In the genomic region with DNA sequence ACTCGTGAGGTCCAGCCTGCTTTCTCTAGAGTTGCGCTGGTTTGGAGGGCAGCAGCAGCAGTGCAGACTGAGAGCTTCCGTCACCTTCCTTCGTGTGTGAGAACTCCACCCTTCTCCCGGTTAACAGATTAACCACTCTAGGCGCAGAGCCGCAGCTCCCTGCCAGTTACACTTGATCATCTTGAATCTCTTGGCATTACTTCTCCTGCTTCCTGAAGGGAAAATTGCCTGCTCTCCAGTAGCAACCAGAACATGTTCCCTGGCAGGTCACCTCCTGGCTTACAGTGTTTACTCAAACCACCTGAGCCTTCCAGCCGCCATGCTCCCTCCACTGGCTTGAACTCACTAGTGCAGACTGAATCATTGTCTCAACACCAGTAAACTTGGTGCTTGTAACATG, we compare ENCODE assay signal across 8 mouse cellular contexts.
A peak's percentile ranks its signal among the peaks of the same experiment; 100 is the strongest.
DNase-seq lines count a peak whose midpoint lies in the region; ATAC-seq lines count a peak whose summit lies in the region.

No protein-coding gene starts in this region.

- H3K9me3 ChIP-seq in forebrain, embryonic 10.5 days = no peaks in the 10 kb centered on the region
- H3K9me3 ChIP-seq in forebrain, embryonic 11.5 days (ENCODE audit: control insufficient read depth, low read length) = no peaks in the 10 kb centered on the region
- no peaks in the 10 kb centered on the region for H3K9me3 ChIP-seq in forebrain, embryonic 13.5 days (replicated peaks)
- no peaks in the 10 kb centered on the region for H3K9me3 ChIP-seq in kidney, embryonic 15.5 days (replicated peaks)
- H3K9me3 ChIP-seq in midbrain, embryonic 14.5 days (ENCODE audit: control insufficient read depth, low read length) = no peaks in the 10 kb centered on the region

- no peak overlapping the region for H3K4me3 ChIP-seq in forebrain, embryonic 10.5 days
- H3K4me3 ChIP-seq in forebrain, embryonic 11.5 days (ENCODE audit: low read depth, low read length) = no peak overlapping the region
- H3K4me3 ChIP-seq in forebrain, embryonic 13.5 days = no peak overlapping the region
- H3K4me3 ChIP-seq in kidney, embryonic 15.5 days (replicated peaks) = no peak overlapping the region
- H3K4me3 ChIP-seq in midbrain, embryonic 14.5 days (replicated peaks; ENCODE audit: low read depth, low read length) = no peak overlapping the region

- H3K36me3 ChIP-seq in forebrain, embryonic 10.5 days (replicated peaks) = peaks cover 4% of the 10 kb centered on the region; the same call in 1 of the 2 replicates
- no peaks in the 10 kb centered on the region for H3K36me3 ChIP-seq in forebrain, embryonic 11.5 days (ENCODE audit: control insufficient read depth, insufficient read depth, low read length)
- H3K36me3 ChIP-seq in forebrain, embryonic 13.5 days (ENCODE audit: poor library complexity, severe bottlenecking) = no peaks in the 10 kb centered on the region
- H3K36me3 ChIP-seq in kidney, embryonic 15.5 days = no peaks in the 10 kb centered on the region
- H3K36me3 ChIP-seq in midbrain, embryonic 14.5 days (ENCODE audit: control insufficient read depth, insufficient read depth, low read length) = no peaks in the 10 kb centered on the region

- DNase-seq in forebrain, embryonic 10.5 days (ENCODE audit: extremely low spot score, low spot score) = no peak
- DNase-seq in forebrain, embryonic 11.5 days (ENCODE audit: low spot score) = no peak
- no peak for DNase-seq in midbrain, embryonic 14.5 days
- no peak for DNase-seq in left cerebral cortex, adult 9 months (ENCODE audit: low spot score in 2 of 2)
- DNase-seq in frontal cortex, postnatal 10 days (ENCODE audit: low spot score in 2 of 2) = no peak
- no peak for DNase-seq in liver

- peaks cover 52% of the 10 kb centered on the region for H3K4me1 ChIP-seq in forebrain, embryonic 10.5 days
- H3K4me1 ChIP-seq in forebrain, embryonic 11.5 days (replicated peaks; ENCODE audit: control insufficient read depth, insufficient read depth, low read length) = peaks cover 11% of the 10 kb centered on the region; the same call in 1 of the 2 replicates
- peaks cover 56% of the 10 kb centered on the region for H3K4me1 ChIP-seq in forebrain, embryonic 13.5 days
- H3K4me1 ChIP-seq in kidney, embryonic 15.5 days = peaks cover 50% of the 10 kb centered on the region
- peaks cover 39% of the 10 kb centered on the region for H3K4me1 ChIP-seq in midbrain, embryonic 14.5 days (ENCODE audit: control insufficient read depth, insufficient read depth, low read length)

- H3K9ac ChIP-seq in forebrain, embryonic 11.5 days (ENCODE audit: low read length) = no peak overlapping the region
- peak overlapping the region; percentile 22; the same call in 1 of the 2 replicates for H3K9ac ChIP-seq in forebrain, embryonic 13.5 days
- H3K9ac ChIP-seq in kidney, embryonic 15.5 days = no peak overlapping the region
- H3K9ac ChIP-seq in midbrain, embryonic 14.5 days (replicated peaks; ENCODE audit: low read length) = no peak overlapping the region

- 79% methylated on average over 8 of the region's 8 CpGs for WGBS in forebrain, embryonic 10.5 days
- 76% methylated on average over 8 of the region's 8 CpGs for WGBS in forebrain, embryonic 11.5 days
- 68% methylated on average over 8 of the region's 8 CpGs for WGBS in forebrain, embryonic 13.5 days
- WGBS in kidney, embryonic 15.5 days = 47% methylated on average over 8 of the region's 8 CpGs
- WGBS in midbrain, embryonic 14.5 days = 77% methylated on average over 8 of the region's 8 CpGs

- H3K27ac ChIP-seq in forebrain, embryonic 10.5 days = peak overlapping the region; percentile 69
- H3K27ac ChIP-seq in forebrain, embryonic 11.5 days (ENCODE audit: low read depth, low read length) = no peak overlapping the region
- H3K27ac ChIP-seq in forebrain, embryonic 13.5 days = peak overlapping the region; percentile 33; the same call in 1 of the 2 replicates
- peak overlapping the region; percentile 56 for H3K27ac ChIP-seq in kidney, embryonic 15.5 days
- peak overlapping the region; percentile 37; the same call in 1 of the 2 replicates for H3K27ac ChIP-seq in midbrain, embryonic 14.5 days (replicated peaks; ENCODE audit: low read depth, low read length)

- H3K27me3 ChIP-seq in forebrain, embryonic 10.5 days (ENCODE audit: poor library complexity, severe bottlenecking) = no peaks in the 10 kb centered on the region
- H3K27me3 ChIP-seq in forebrain, embryonic 11.5 days (ENCODE audit: control insufficient read depth, insufficient read depth, low read length) = no peaks in the 10 kb centered on the region
- H3K27me3 ChIP-seq in forebrain, embryonic 13.5 days = no peaks in the 10 kb centered on the region
- H3K27me3 ChIP-seq in kidney, embryonic 15.5 days = no peaks in the 10 kb centered on the region
- H3K27me3 ChIP-seq in midbrain, embryonic 14.5 days (ENCODE audit: control insufficient read depth, insufficient read depth, low read length) = no peaks in the 10 kb centered on the region

- no peak overlapping the region for H3K4me2 ChIP-seq in forebrain, embryonic 11.5 days (ENCODE audit: low read depth, low read length, severe bottlenecking)
- H3K4me2 ChIP-seq in forebrain, embryonic 13.5 days = no peak overlapping the region
- no peak overlapping the region for H3K4me2 ChIP-seq in kidney, embryonic 15.5 days
- H3K4me2 ChIP-seq in midbrain, embryonic 14.5 days (ENCODE audit: low read length) = no peak overlapping the region

- no peak for ATAC-seq in forebrain, embryonic 11.5 days (replicated peaks; ENCODE audit: low FRiP score)
- ATAC-seq in forebrain, embryonic 13.5 days = no peak
- ATAC-seq in kidney, embryonic 15.5 days (replicated peaks; ENCODE audit: low FRiP score) = 0 out of 2 replicates have a peak, but pooled peaks have one; percentile 16
- no peak for ATAC-seq in midbrain, embryonic 14.5 days (ENCODE audit: low FRiP score, low TSS enrichment)
